Mouse (Mus musculus) splenic B cell, adult 2 months (primary cell): Measurements from ENCODE around the gene Nepn.
"Not testable (repeated sequence)": the region's sequence is repeated elsewhere in the genome, so short reads cannot be mapped to it uniquely, and the experiment has no call there.

Source experiments
- DNase-seq: peaks from one replicate; pipeline ENCODE4 v3.0.0-alpha.2; 2011; ENCODE audit warnings: low read depth, low spot score
- H3K27me3 ChIP-seq: 2 replicates; pipeline ENCODE4 v1.6.1; 2012; ENCODE audit warnings: mild to moderate bottlenecking, low read length, moderate library complexity, mixed read lengths; ENCODE audit not compliant: control insufficient read depth, poor library complexity, insufficient read depth, severe bottlenecking
- H3K36me3 ChIP-seq: 2 replicates; pipeline ENCODE4 v1.6.1; 2012; ENCODE audit warnings: mild to moderate bottlenecking, low read length, moderate library complexity, mixed read lengths; ENCODE audit not compliant: control insufficient read depth, poor library complexity, insufficient read depth, severe bottlenecking

The Nepn gene

DNA sequence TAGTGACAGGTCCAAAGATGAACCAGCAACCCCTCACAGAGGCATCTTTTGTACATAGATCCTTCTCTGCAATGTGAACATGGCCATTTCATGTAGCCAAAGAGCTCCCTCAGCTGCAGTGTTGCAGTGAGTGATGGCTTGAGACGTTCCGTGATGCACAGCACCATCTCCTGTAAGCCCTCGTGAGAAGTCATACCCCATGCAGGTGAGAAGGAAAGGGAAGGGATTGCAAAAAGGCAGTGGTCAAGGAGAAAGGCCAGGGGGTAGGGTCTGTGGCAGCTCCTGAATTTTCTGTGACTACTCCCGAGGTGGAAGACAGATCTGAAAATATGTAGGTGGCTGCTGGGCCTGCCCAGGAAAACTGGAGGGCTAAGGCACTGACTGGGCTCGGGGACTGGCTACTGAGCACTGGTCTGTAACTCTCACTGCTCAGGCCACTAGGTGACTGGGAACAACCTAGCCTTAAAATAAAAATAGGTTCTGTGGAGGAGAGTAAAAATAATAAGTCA lies at the start of gene Nepn:
Gene Nepn (plus strand): TSS at position 51 of the 509 bp plus-strand sequence.
- no peak for DNase-seq
- Histone ChIP-seq H3K27me3 (no peaks in the 10 kb centered on the region), H3K36me3 (no peaks in the 10 kb centered on the region)

DNA sequence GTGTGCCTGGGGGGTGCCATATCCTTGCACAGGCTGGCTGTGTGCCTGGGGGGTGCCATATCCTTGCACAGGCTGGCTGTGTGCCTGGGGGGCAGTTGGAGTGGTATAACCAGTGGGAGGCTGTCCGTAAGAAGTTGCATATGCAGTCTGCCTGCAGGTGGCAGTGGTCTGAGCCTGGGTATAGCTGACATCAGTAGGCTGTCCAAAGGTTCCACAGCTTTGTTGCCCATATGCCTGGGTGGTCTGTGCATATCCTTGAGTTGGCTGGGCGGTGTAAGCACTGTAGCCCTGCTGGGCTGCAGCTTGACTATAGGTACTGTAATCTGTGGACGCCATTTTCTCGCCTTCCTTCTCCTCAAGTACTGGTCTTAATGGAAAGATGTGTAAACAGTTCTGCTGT lies 45.4 kb upstream of the Nepn start:
- DNase-seq, result peak; percentile 43
- H3K36me3 ChIP-seq, result peaks cover 18% of the 10 kb centered on the region
- H3K27me3 ChIP-seq, result not testable (repeated sequence)

DNA sequence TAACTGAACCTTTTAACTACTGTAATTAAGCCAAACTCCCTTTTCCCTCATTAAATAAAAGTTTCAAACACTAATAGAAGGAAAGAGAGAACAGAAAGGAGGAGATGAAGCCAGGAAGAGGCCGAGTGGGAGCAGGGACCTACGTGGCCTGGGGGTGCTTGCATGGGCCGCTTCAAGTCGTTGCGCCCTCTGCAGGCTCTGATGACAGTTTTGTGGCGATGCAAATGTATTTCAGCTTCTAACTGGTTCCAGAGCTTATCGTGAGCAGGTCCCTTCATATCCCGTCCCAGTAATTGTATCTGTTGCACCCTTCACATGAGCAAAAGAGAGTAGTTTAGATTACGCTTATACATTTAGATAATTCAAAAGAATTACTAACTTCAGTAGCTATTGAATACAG lies 35.6 kb upstream of the Nepn start:
- Histone ChIP-seq H3K36me3 (peaks cover 18% of the 10 kb centered on the region), H3K27me3 (no peaks in the 10 kb centered on the region)
- no peak for DNase-seq

DNA sequence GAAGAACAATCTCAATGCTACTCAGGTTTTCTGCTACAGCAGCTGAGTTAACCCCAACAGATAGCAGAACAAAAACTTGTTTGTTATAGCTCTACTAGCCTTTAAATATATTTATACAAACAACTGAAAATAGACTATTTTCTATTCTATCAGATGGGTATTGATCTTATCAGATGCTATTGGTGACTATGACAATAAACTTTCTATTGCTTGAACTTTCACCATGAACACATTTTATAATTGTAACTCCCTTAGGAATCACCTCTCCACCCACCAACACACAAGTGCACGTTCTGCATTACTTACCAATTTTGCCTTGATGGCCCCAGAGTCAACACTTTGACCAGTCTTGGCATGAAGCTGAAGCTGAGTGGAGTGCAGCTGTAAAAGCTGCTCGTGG lies 30.3 kb upstream of the Nepn start, which contains the start of gene Gm26741:
Gene Gm26741 (plus strand): TSS at position 301 of the 400 bp plus-strand sequence.
- DNase-seq, result no peak
- H3K36me3 ChIP-seq, result peaks cover 3% of the 10 kb centered on the region; the same call in 1 of the 2 replicates
- no peaks in the 10 kb centered on the region; the same call in 1 of the 2 replicates for H3K27me3 ChIP-seq

DNA sequence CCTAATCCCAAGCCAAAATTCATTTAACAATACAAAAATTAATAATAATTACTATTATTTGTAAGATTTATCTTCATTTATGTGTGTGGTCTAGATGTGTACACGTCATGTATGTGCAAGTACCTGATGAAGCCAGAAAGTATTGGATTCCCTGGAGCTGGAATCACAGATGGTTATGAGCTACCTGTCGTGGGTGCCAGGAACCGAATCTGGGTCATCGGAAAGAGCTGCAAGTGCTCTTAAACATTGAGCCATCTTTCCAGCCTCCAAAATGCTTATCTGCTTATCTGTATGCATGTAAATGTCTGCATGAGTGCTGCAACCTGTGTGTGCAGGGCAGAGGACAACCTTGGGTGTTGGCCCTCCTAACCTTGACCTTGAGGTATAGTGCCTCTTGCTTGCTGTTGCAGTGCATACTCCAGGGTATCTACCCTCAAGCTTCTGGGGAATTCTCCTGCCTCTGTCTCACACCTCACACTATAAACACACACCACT lies 28.5 kb upstream of the Nepn start:
- no peak for DNase-seq
- Histone ChIP-seq H3K36me3 (peaks cover 3% of the 10 kb centered on the region; the same call in 1 of the 2 replicates), H3K27me3 (no peaks in the 10 kb centered on the region; the same call in 1 of the 2 replicates)

DNA sequence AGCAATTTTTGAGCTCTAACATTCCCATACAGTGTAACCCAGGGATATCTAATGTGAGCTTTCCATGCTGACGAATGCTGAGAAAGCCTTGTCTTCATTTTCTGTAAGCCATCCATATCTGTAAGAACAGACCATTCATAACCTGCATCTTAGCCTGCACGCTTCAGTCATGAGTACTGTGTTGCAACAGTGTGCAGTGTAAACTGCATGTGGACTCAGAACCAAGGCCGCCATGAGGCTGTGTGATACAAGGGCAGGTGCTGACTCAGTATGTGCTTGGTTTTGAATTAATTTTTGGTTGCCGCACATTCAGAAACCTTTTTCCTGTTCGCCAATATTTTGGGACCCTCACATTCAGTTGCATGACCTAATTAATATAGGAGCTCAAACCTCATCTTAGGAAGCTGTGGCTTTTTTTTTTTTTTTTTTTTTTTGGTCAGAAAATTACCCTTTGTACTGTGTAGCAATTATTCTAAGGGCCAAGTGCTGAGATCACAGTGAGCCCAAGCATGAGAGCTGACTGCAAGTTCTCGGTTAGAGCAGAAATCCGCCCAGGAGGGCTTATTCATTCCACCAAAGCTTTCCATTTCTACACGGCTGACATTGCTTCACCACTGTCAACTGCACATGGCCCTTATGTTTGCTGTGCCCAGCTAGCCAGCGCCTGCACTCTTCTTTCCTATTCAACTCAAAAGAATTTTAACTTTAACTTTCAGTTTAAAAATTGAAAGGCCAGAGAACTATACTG lies 27.7 kb upstream of the Nepn start:
- Histone ChIP-seq H3K36me3 (peaks cover 3% of the 10 kb centered on the region; the same call in 1 of the 2 replicates), H3K27me3 (no peaks in the 10 kb centered on the region; the same call in 1 of the 2 replicates)
- no peak for DNase-seq

DNA sequence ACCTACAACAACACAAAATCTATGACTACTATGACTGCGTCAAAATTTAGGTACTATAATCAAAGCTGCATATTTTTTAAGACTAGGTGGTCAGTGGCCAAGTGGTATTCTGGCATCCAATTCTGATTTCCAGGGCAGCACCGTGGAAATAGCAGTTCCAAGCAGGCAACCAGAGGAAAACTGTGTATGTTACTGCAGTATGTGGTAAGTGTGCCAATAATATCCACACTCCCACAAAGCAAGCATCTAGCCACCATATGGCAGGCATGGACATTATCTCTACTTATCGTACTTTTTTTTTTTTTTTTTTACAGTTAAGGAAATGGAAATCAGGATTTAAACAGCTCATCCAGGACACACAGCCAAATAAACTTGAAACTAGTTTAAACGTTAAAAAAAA lies 20.4 kb upstream of the Nepn start:
- no peak for DNase-seq
- no peaks in the 10 kb centered on the region for H3K27me3 ChIP-seq
- no peaks in the 10 kb centered on the region for H3K36me3 ChIP-seq

DNA sequence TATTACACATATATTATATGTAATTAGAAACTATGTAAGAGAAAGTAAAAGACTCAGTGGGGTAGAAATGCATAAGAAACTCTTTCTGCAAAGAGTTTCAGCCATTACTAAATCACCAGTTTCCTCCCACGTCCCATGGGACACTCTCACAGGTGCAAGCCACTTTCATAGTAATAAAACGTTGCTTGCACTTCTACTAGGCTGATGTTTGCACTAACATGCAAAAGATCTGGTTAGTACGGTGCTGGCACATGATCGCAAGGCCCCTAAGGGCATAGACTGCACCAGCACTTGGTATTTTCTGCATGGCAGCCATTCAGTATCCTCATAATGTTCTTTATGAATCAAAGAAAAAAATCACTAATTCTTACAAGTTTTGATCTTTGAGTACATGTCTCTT lies 14.9 kb upstream of the Nepn start:
- no peaks in the 10 kb centered on the region for H3K36me3 ChIP-seq
- no peaks in the 10 kb centered on the region for H3K27me3 ChIP-seq
- DNase-seq, result peak; percentile 90

DNA sequence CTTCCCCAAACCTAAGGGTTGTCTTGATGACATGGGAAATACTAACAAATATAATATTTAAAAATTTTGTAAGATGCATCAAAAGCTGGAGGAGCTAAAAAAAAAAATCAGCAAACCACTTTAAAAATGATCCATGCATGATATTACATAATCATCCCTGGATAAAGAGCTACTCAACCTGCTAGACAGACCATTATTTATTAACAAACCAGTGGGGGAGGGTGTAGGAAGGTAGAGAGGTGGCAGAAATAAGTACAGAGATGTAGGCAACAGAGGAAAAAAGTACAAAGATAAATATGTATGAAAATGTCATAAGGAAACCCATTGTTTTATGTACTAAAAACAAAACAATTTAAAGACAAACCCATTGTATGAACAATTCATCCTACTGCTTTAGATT lies 14.1 kb upstream of the Nepn start:
- no peak for DNase-seq
- Histone ChIP-seq H3K36me3 (no peaks in the 10 kb centered on the region), H3K27me3 (no peaks in the 10 kb centered on the region)

DNA sequence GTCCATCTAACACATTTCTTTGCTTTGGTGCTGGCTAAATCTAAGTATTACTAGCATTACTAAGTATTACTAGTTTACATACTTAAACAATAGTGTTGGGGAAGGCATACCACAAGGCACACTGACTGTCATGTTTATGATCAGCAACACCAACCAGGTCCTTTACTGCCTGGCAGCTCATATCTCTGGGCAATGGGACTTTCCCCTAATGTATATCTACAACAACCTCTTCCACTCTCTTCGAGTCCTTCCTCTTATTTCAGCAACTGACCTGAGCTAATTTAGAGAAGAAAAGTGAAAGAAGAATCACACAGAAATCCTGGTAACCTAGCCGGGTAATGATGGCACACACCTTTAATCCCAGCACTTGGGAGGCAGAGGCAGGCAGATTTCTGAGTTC lies 12.3 kb upstream of the Nepn start:
- H3K27me3 ChIP-seq, result no peaks in the 10 kb centered on the region
- DNase-seq, result peak; percentile 67

DNA sequence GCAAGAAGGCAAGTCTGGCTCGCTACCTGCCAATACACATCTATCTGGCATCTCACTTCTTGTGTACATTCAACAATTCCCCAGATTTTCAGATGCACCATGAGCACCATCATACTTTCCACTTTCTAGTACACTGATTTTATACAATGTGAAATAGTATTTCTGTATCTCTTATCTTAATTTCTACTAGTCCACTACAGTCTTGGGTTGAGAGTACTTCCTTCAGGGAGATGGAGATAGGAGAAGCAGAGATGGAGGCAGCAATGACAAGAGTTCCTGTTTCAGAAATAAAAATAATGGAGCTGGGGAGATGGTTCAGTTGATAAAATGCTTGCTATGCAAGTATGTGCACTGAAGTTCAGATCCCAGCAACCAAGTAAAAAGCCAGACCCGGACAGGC lies 11.0 kb upstream of the Nepn start:
- no peaks in the 10 kb centered on the region for H3K27me3 ChIP-seq
- H3K36me3 ChIP-seq, result no peaks in the 10 kb centered on the region
- DNase-seq, result no peak

More for the DNA sequence above, 12.3 kb upstream of the Nepn start:
- H3K36me3 ChIP-seq, result no peaks in the 10 kb centered on the region

DNA sequence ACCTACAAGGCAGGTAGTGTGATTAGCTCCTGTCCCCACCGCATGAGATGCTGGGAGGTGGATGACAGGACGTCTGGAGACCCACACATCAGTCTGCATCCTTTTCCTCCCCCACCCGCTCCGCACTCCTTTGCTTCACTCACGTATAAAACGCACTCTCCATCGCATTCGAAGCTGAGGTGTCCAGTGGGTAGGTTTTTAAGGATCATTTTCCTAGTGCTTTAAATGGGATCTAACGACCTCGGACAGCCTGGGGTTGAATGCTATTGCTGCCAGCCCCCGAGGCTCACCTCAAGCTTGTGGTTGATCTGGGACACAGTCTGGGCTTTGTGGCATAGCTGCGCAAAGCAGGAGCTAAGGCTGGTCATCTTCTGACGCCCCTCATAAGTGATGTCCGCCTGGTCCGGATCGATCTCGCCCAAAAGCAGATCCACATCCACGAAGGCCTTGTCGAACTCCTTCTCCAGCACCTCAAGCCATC lies 7.4 kb upstream of the Nepn start:
- Histone ChIP-seq H3K36me3 (no peaks in the 10 kb centered on the region), H3K27me3 (no peaks in the 10 kb centered on the region)
- peak; percentile 24 for DNase-seq

DNA sequence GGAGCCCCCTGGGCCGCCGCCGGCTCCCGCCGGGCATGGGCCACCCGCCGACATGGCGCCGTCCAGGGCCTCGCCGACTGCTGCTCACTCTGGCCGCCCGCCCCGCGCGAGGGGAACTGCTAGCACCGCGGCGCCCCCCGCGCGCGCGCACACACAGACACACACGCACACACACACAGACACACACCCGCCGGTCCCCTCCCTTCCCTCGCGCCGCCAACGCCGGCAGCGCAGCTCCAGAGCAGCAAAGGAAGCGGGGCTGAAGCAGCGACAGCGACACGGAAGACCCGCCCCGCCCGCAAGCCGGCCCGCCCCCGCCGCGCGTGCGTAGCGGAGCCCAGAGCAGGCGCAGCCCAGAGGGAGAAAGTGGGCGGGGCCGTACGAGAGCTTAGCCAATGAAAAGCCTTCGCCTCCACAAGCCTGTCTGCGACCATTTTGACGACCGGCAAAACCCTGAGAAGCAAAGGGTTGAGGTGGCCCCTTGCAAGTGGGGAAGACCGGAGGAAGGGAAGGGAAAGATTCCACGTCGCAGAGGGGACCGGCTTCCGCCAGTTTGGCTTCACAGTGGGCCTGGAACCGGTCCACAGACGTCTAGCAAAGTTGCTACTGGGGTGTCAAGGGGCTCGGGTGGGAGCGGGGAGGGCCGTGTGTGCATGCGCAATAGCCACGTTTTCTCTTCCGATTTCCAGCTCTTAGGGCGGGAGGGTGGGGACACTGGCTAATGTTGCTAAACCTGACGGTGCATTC lies 6.8 kb upstream of the Nepn start, which contains the start of gene Gopc:
Gene Gopc (minus strand): TSS at position 280 of the 747 bp plus-strand sequence.
- Histone ChIP-seq H3K36me3 (no peaks in the 10 kb centered on the region), H3K27me3 (no peaks in the 10 kb centered on the region)
- DNase-seq, result peak; percentile 98

DNA sequence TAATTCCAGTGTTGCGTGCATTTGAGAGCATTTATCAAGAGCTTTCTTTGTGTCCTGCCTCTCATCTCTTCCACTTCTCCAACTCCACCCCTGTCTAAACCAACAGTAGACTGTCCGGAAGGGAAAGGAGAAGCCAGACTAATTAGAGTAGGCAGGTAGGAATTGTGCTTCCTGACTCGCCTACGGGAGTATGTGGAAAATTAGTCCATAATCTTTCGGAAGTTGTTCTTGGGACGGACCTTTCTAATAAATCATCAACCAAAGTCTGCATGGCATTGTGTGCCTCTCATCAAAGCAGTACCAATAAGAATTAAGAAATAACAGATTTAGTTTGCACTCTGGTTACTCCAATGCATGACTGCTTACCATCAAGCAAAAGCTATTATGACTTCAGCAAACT lies 5.8 kb upstream of the Nepn start:
- no peaks in the 10 kb centered on the region for H3K36me3 ChIP-seq

DNA sequence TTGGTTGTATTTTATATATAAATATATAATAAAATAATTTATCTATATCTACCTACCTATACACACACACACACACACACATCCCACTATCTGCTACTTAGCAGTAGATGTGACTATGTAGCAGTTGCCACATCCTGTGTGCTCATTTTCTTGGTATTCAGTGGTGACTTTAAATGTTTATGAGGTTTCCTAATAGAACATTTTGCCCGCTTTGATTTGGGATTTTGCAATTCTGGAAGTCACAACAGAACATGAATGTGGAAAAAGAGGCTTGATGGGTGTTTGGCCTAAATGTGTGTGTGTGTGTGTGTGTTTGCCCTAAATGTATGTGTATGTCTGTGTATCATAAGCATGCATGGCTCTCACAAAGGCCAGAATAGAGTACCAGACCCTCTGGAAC lies 5.2 kb upstream of the Nepn start:
- Histone ChIP-seq H3K36me3 (no peaks in the 10 kb centered on the region), H3K27me3 (no peaks in the 10 kb centered on the region)
- DNase-seq, result no peak

More for the DNA sequence above, 5.8 kb upstream of the Nepn start:
- no peaks in the 10 kb centered on the region for H3K27me3 ChIP-seq
- DNase-seq, result no peak
